Mouse (Mus musculus) embryo, embryonic 10.5 days (tissue): ENCODE measurements around the gene Rhox8.
"Not testable (repeated sequence)": the region's sequence is repeated elsewhere in the genome, so short reads cannot be mapped to it uniquely, and the experiment has no call there.

ENCODE experiments used
- DNase-seq: peaks from one replicate; pipeline ENCODE4 v3.0.0-alpha.2; 2015; ENCODE audit warnings: low spot score

Gene Rhox8

GRCm38 (mm10) chrX:37878844-37879243, at the start of gene Rhox8:
Rhox8 (minus strand) TSS chrX:37878944.
- no peak for DNase-seq

- DNase-seq: no peak
Measured at GRCm38 (mm10) chrX:37916311-37916710, 37.6 kb upstream of the Rhox8 start.

DNA sequence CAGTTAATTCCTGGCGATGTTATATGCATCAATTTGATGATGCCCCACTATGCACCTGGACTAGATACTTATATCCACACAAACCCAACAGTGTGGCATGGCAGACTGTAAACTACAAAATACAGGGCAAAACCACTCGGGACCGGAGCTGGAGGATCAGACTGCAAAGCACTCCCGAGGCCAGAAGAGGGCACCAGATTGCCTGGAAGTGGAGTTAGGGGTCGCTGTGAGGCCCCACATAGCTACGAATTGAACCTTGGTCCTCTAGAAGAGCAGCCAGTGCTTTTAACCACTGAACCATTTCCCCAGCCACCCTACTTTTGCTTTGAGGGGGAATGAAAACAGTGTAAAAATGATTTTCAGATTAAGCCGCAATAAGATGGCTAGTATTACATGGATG, 29.8 kb upstream of the Rhox8 start:
- peak; percentile 16 for DNase-seq

DNA sequence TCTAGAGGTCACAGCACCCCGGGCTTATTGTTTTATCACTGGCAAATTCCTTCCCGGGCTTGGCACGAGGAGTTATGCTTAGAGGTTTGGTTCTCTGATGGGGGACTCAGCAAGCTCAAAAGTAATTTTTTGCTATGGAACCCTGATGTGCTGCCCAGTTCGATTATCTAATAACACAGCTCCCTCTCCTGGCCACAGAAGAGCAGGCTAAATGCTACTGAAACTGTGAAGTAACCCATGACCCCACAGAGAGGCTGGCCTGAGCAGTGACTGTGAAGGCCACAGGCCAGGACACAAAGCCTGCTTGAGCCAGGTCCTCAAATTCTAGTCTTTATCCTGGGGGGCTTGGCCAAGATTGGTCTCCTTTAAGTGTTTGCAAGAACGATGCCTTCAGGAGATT, 25.0 kb upstream of the Rhox8 start:
- DNase-seq: peak; percentile 30

GRCm38 (mm10) chrX:37901670-37902069, 22.9 kb upstream of the Rhox8 start, which contains the start of gene Rhox9:
Rhox9 (minus strand) TSS chrX:37901770.
- DNase-seq: not testable (repeated sequence)

- not testable (repeated sequence) for DNase-seq
Measured at GRCm38 (mm10) chrX:37897132-37897531, 18.4 kb upstream of the Rhox8 start, which contains the start of gene Rhox7b. Rhox7b (minus strand) TSS chrX:37897232.

DNA sequence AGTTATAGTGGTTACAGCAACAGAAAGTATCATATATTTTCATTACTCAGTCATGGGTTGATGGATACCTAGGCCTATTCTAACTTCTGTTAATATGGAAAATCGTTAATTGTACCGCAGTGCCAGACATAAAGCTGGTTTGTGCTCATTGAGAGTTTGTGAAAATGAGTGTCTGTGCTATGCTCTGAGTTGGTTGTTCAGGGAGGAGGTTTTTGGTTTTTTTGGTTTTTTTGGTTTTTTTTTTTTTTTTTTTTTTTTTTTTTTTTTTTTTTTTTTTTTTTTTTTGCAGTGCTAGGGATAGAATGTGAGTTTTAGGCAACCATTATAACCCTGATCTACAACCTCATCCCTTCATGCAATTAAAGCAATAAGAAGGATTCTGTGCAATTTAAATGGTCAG, 7.1 kb downstream of the Rhox8 start:
- no peak for DNase-seq

DNA sequence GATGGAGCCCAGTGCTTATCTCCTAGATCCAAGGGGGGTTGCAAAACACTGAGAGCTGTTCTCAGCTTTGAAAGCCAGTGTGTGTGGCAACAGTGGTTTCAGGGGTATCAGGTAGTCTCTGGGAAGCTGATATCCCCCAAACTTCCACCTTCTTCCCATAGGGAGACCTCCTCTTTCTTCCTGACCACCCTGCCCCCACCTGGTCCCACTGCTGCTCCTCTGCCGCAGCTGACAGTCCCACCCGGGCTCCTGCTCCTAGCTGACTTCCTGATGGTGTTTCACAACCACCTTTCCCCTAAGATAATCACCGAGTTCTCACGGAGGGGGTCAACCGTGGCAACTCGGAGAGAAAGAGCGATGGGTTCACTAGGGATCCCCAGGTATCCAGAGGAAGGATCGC, 47.4 kb downstream of the Rhox8 start, which contains the start of gene Rhox7a:
TSS of gene Rhox7a (plus strand) at position 301 of the 400 bp plus-strand sequence.
- DNase-seq: not testable (repeated sequence)

- DNase-seq: not testable (repeated sequence)
Measured at GRCm38 (mm10) chrX:37826610-37827009, 52.1 kb downstream of the Rhox8 start, which contains the start of gene Rhox6. Rhox6 (plus strand) TSS chrX:37826910.
